Mouse (Mus musculus): ENCODE data around the gene Depdc1a.
A peak's percentile ranks its signal among the peaks of the same experiment; 100 is the strongest.
"Not testable (repeated sequence)": the region's sequence is repeated elsewhere in the genome, so short reads cannot be mapped to it uniquely, and the experiment has no call there.

Depdc1a gene

DNA sequence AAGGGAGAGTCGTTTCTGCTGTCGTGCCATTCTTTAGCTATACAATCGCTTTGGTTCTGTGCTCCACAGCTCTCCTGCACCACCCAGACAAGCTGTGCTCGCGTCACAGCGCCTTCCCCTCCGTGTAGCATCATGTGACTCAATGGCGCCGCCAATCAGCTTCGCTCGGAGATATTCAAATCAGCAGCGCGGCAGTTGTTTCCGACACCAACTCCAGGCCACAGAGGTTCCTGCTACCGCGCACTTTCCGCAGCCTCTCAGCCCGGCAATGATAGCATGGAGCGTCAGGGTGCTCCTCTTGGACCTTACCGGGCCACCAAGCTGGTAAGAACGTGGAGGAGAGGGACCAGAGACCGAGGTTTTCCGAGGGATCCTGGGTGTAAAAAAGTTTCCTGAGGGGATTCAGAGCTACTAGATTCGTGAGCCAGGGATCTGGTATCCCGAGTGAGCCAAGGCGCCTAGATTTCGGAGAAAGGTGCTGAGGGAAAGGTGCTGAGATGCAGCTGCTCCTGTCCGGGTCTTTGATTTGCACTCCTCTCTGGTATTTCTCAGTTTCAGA, at the start of gene Depdc1a:
Gene Depdc1a (plus strand): TSS at position 191 of the 559 bp plus-strand sequence.
- DNase-seq (ENCODE audit: low read depth, low spot score) = peak; percentile 79

GRCm38 (mm10) chr3:159470059-159470458, 25.2 kb upstream of the Depdc1a start:
- DNase-seq (ENCODE audit: low read depth, low spot score) = no peak

DNA sequence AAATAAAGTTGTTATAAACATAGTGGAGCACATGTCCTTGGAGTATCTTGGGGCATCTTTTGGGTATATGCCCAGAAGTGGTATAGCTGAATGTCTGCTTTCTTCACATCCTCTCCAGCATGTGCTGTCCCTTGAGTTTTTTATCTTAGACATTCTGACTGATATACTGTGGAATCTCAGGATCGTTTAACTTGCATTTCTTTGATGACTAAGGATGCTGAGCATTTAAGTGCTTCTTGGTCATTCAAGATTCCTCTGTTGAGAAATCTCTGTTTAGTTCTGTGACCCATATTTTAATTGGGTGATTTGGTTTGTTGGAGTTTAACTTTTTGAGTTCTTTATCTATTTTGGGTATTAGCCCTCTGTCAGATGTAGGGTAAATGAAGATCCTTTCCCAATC, 19.8 kb upstream of the Depdc1a start:
- no peak for DNase-seq (ENCODE audit: low read depth, low spot score)

GRCm38 (mm10) chr3:159477250-159477962, 17.8 kb upstream of the Depdc1a start:
- no peak for DNase-seq (ENCODE audit: low read depth, low spot score)

- not testable (repeated sequence) for DNase-seq (ENCODE audit: low read depth, low spot score)
These were observed 524 bp upstream of the Depdc1a start for GRCm38 (mm10) chr3:159494709-159495108.

GRCm38 (mm10) chr3:159508899-159509298, 13.7 kb downstream of the Depdc1a start:
- DNase-seq (ENCODE audit: low read depth, low spot score) = no peak

DNA sequence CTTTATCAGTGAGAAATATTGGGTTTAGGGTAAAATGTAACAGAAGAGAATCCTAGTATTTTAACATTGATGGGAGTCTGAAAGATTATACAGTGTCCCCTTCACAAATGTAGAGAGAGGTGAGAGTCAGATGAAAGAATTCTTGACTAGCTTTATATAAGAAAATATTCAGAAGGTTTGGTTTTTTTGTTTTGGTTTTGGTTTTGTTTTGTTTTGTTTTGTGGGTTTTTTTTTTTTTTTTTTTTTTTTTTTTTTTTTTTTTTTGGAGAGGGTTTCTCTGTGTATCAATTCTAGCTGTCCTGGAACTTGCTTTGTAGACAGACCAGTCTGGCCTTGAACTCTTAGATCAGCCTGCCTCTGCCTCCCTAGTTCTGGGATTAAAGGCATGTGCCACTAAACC, 33.3 kb downstream of the Depdc1a start:
- DNase-seq (ENCODE audit: low read depth, low spot score) = no peak

- DNase-seq (ENCODE audit: low read depth, low spot score) = peak; percentile 47
These were observed 53.1 kb downstream of the Depdc1a start for GRCm38 (mm10) chr3:159548303-159548702.

DNA sequence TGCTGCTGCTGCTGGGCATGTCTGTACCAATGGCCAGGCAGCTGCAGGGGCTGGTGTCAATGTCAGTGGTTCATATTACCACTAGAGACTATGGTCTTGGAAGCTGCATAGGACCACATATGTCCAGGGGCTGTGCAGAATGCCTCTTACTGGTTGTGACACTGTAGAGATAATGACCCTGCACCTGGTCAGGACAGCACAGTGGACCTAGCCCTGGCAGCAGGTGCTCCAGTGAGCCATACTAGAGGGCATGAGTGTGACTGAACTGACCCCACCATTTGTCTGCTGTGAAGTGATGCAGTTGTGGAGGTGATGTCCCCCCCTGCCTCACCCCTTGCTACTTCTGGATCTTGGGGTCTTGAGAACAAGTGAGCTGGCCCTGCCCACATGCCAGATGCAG, 55.0 kb downstream of the Depdc1a start:
- DNase-seq (ENCODE audit: low read depth, low spot score) = no peak

Measured in telencephalon, adult 2 months (tissue).